Mouse (Mus musculus) layer of hippocampus, postnatal 10 days (tissue): ENCODE results near the gene Fgfr1op2. TPM values are rescaled to one million over a fixed set of nuclear protein-coding genes. Genes with fewer than 3 reads are reported as not detected.
"Not testable (repeated sequence)": the region's sequence is repeated elsewhere in the genome, so short reads cannot be mapped to it uniquely, and the experiment has no call there.

ENCODE experiments used
- DNase-seq, 2 experiments: peaks; one replicate each; pipeline ENCODE4 v3.0.0; 2021; ENCODE audit warnings: low spot score in 2 of 2
- long read RNA-seq: library from polyadenylated mRNA; stranded (forward); transcript quantifications from one replicate; pipeline ENCODE4 v2.0.0, GENCODE M21; 2023
- total RNA-seq, 2 experiments: library from RNA; stranded (reverse); gene quantifications; 2 replicates each; pipeline ENCODE4 v1.2.3; 2021

Gene Fgfr1op2
- total RNA-seq, result 10 to 100 TPM; 54.6 to 58.8 TPM
- long read RNA-seq, transcript Fgfr1op2-204 (7 exons, 2,880 nt), result minor isoform, 11 of 72 reads
- long read RNA-seq, transcript Fgfr1op2-202 (5 exons, 918 nt), result minor isoform, 10 of 72 reads
- long read RNA-seq, transcript Fgfr1op2-203 (6 exons, 2,766 nt), result major isoform, 46 of 72 reads
- long read RNA-seq, partial matches to known transcripts, result 1 of 72 reads
- long read RNA-seq, other reads (novel, unspliced or antisense), result 4 of 72 reads

- no peak for DNase-seq
These were observed at the start of gene Fgfr1op2 for GRCm38 (mm10) chr6:146576903-146577302. Gene Fgfr1op2 (plus strand): TSS chr6:146577203.

- no peak for DNase-seq
These were observed 49.5 kb upstream of the Fgfr1op2 start for GRCm38 (mm10) chr6:146527537-146527936.

GRCm38 (mm10) chr6:146530363-146530762 lies 46.6 kb upstream of the Fgfr1op2 start:
- no peak for DNase-seq

GRCm38 (mm10) chr6:146530769-146531168 lies 46.2 kb upstream of the Fgfr1op2 start:
- no peak for DNase-seq

- no peak for DNase-seq
These were observed 43.9 kb upstream of the Fgfr1op2 start for GRCm38 (mm10) chr6:146533146-146533545.

- no peak for DNase-seq
These were observed 41.5 kb upstream of the Fgfr1op2 start for GRCm38 (mm10) chr6:146535501-146535900.

GRCm38 (mm10) chr6:146537111-146537510 lies 39.9 kb upstream of the Fgfr1op2 start:
- no peak for DNase-seq

- no peak for DNase-seq
These were observed 38.9 kb upstream of the Fgfr1op2 start for GRCm38 (mm10) chr6:146538071-146538470.

GRCm38 (mm10) chr6:146538661-146539060 lies 38.3 kb upstream of the Fgfr1op2 start:
- no peak for DNase-seq

- DNase-seq, result no peak
These were observed 36.6 kb upstream of the Fgfr1op2 start for GRCm38 (mm10) chr6:146540386-146540785.

- DNase-seq, result no peak
These were observed 32.4 kb upstream of the Fgfr1op2 start for GRCm38 (mm10) chr6:146544622-146545021.

- no peak for DNase-seq
These were observed 31.6 kb upstream of the Fgfr1op2 start for GRCm38 (mm10) chr6:146545289-146545865.

- no peak for DNase-seq
These were observed 26.6 kb upstream of the Fgfr1op2 start for GRCm38 (mm10) chr6:146550421-146550820.

- no peak for DNase-seq
These were observed 25.7 kb upstream of the Fgfr1op2 start for GRCm38 (mm10) chr6:146551326-146551725.

GRCm38 (mm10) chr6:146562461-146562860 lies 14.5 kb upstream of the Fgfr1op2 start:
- DNase-seq, result not testable (repeated sequence)

- DNase-seq, result no peak
These were observed 4.9 kb upstream of the Fgfr1op2 start for GRCm38 (mm10) chr6:146572073-146572472.

GRCm38 (mm10) chr6:146577310-146578109 lies 507 bp downstream of the Fgfr1op2 start, which contains the start of gene Ints13:
Gene Ints13 (minus strand): TSS chr6:146577835.
- DNase-seq, result peak; percentile 95 to 96

GRCm38 (mm10) chr6:146578111-146578531 lies 1.1 kb downstream of the Fgfr1op2 start:
- DNase-seq, result no peak

- peak; percentile 17 to 30 for DNase-seq
These were observed 1.6 kb downstream of the Fgfr1op2 start for GRCm38 (mm10) chr6:146578586-146578985.

- no peak for DNase-seq
These were observed 3.5 kb downstream of the Fgfr1op2 start for GRCm38 (mm10) chr6:146580381-146580926.

GRCm38 (mm10) chr6:146583366-146584046 lies 6.5 kb downstream of the Fgfr1op2 start:
- no peak for DNase-seq
